Mouse (Mus musculus): ENCODE results near the gene Tgfbr1. TPM values are rescaled to one million over a fixed set of nuclear protein-coding genes. Genes with fewer than 3 reads are reported as not detected.

Gene Tgfbr1
- polyA plus RNA-seq, 1 experiment: 1.7 TPM

DNA sequence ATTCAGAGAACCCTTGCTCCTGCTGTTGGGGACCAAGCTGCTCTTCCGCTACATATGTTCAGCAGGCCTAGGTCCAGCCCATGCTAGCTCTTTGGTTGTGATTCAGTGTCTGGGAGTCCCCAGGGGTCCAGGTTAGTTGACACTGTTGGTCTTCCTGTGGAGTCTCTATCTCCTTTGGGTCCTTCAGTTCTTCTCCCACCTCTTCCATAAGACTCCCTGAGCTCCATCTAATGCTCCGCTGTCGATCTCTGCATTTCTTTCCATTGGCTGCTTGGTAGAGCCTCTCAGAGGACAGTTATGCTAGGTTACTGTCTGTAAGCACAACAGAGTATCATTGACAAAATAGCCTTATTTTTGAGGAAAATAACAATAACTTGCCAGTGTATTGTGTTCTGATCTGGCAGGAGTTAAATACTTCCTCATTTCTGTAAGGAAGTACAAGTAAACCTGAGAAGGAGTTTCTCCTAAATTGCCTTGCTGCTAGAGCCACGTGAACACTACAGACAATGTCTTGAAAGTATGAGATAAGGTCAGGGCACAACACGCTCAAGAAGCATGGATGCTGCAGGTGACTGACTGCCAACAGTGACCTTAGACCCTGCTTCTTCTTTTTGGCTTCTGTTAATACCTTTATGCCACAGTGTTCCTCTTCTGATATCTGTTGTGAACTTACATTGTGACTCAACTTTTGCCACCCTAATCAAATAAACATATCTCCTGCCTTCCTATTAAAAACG is 45.1 kb downstream of the Tgfbr1 start:
- WGBS: 68% methylated on average over 6 of the region's 6 CpGs
- H3K36me3 ChIP-seq (ENCODE audit: control insufficient read depth, insufficient read depth, low read length): peaks cover 19% of the 10 kb centered on the region

DNA sequence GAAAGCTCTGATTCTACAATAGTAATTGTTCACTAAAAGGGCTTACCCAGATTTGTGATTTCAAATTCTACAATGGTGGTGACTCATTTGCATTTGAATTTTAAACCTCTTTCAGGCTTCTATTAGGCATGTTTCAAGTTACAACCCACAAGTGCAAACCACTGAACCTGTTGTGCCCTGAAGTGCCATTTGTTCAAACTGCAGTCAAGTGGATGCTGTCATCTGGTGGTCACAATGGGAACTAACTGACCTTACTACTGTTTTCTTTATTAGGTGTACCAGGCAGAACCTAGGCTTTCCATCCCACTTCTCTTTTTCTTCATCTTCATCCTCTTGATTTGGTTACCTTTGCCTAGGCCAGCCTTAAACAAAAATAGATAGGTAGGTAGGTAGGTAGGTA is 46.8 kb downstream of the Tgfbr1 start:
- Histone ChIP-seq H3K4me3 (ENCODE audit: low read depth, low read length) (no peak overlapping the region), H3K4me1 (ENCODE audit: control insufficient read depth, insufficient read depth, insufficient read length, low read length) (no peaks in the 10 kb centered on the region), H3K27ac (ENCODE audit: insufficient read depth, low read depth, low read length) (no peak overlapping the region), H3K27me3 (ENCODE audit: control insufficient read depth, insufficient read depth, low read length) (no peaks in the 10 kb centered on the region), H3K36me3 (ENCODE audit: control insufficient read depth, insufficient read depth, low read length) (peaks cover 19% of the 10 kb centered on the region)
- TF ChIP-seq POLR2A (IDR thresholded peaks at IDR 0.05; ENCODE audit: low read depth, low read length) (no peak), CTCF (IDR thresholded peaks at IDR 0.05; ENCODE audit: extremely low read depth, insufficient read length, insufficient replicate concordance, low read depth, low read length) (no peak)

More for the DNA sequence above, 45.1 kb downstream of the Tgfbr1 start:
- no peaks in the 10 kb centered on the region for H3K4me1 ChIP-seq (ENCODE audit: control insufficient read depth, insufficient read depth, insufficient read length, low read length)
- H3K27me3 ChIP-seq (ENCODE audit: control insufficient read depth, insufficient read depth, low read length): no peaks in the 10 kb centered on the region
- no peak overlapping the region for H3K27ac ChIP-seq (ENCODE audit: insufficient read depth, low read depth, low read length)
- H3K4me3 ChIP-seq (ENCODE audit: low read depth, low read length): no peak overlapping the region
- TF ChIP-seq POLR2A (IDR thresholded peaks at IDR 0.05; ENCODE audit: low read depth, low read length) (no peak), CTCF (IDR thresholded peaks at IDR 0.05; ENCODE audit: extremely low read depth, insufficient read length, insufficient replicate concordance, low read depth, low read length) (no peak)

GRCm38 (mm10) chr4:47400314-47400713 is 47.3 kb downstream of the Tgfbr1 start:
- Histone ChIP-seq H3K27me3 (ENCODE audit: control insufficient read depth, insufficient read depth, low read length) (no peaks in the 10 kb centered on the region), H3K4me1 (ENCODE audit: control insufficient read depth, insufficient read depth, insufficient read length, low read length) (no peaks in the 10 kb centered on the region), H3K36me3 (ENCODE audit: control insufficient read depth, insufficient read depth, low read length) (peaks cover 19% of the 10 kb centered on the region), H3K4me3 (ENCODE audit: low read depth, low read length) (no peak overlapping the region), H3K27ac (ENCODE audit: insufficient read depth, low read depth, low read length) (no peak overlapping the region)
- no peak for TF ChIP-seq POLR2A (IDR thresholded peaks at IDR 0.05; ENCODE audit: low read depth, low read length)
- no peak for TF ChIP-seq CTCF (IDR thresholded peaks at IDR 0.05; ENCODE audit: extremely low read depth, insufficient read length, insufficient replicate concordance, low read depth, low read length)
- 65% methylated on average over 4 of the region's 4 CpGs for WGBS

DNA sequence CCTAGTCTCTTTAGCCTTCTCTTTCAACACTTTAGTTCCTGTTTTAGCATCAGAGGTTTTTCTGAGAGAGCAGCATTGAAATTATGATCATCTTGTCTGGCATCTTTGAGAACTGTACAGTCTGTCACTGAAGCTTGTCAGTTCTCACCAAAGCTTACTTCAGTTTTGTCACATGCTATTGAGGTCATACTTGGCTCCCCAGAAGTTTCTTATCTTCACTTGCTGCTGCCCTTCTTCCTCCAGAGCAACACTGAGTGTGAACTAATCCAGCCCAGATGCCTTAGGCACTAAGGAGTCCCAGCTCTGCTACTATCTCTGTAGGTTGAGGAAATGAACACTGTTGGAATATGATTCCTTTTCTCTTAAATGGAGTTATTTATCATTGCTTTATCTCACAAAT is 49.2 kb downstream of the Tgfbr1 start:
- no peak overlapping the region for H3K4me3 ChIP-seq (ENCODE audit: low read depth, low read length)
- H3K36me3 ChIP-seq (ENCODE audit: control insufficient read depth, insufficient read depth, low read length): peaks cover 24% of the 10 kb centered on the region
- H3K27ac ChIP-seq (ENCODE audit: insufficient read depth, low read depth, low read length): no peak overlapping the region
- no peaks in the 10 kb centered on the region for H3K4me1 ChIP-seq (ENCODE audit: control insufficient read depth, insufficient read depth, insufficient read length, low read length)
- TF ChIP-seq POLR2A (IDR thresholded peaks at IDR 0.05; ENCODE audit: low read depth, low read length): no peak
- TF ChIP-seq CTCF (IDR thresholded peaks at IDR 0.05; ENCODE audit: extremely low read depth, insufficient read length, insufficient replicate concordance, low read depth, low read length): no peak
- H3K27me3 ChIP-seq (ENCODE audit: control insufficient read depth, insufficient read depth, low read length): no peaks in the 10 kb centered on the region

DNA sequence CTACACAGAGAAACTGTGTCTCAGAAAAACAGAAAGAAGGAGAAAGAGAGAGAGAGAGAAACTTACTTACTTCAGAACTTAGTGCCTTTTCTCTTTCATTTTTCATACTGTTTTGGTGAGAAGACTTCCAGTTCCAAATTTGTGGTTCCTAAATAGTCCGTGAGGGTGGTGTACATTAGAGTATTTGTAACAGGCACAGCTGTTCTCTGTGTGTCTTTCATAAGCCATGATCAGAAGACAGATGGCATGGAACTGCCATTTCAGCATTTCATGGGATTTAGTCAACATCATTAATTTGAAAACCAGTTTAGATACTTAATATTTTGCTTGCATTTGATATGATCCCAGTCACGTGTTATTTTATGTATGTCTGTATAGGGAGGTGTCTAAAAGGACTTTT is 51.5 kb downstream of the Tgfbr1 start:
- peaks cover 24% of the 10 kb centered on the region for H3K36me3 ChIP-seq (ENCODE audit: control insufficient read depth, insufficient read depth, low read length)
- H3K27ac ChIP-seq (ENCODE audit: insufficient read depth, low read depth, low read length): no peak overlapping the region
- TF ChIP-seq CTCF (IDR thresholded peaks at IDR 0.05; ENCODE audit: extremely low read depth, insufficient read length, insufficient replicate concordance, low read depth, low read length) (no peak), POLR2A (IDR thresholded peaks at IDR 0.05; ENCODE audit: low read depth, low read length) (no peak)
- H3K4me1 ChIP-seq (ENCODE audit: control insufficient read depth, insufficient read depth, insufficient read length, low read length): no peaks in the 10 kb centered on the region
- H3K4me3 ChIP-seq (ENCODE audit: low read depth, low read length): no peak overlapping the region
- no peaks in the 10 kb centered on the region for H3K27me3 ChIP-seq (ENCODE audit: control insufficient read depth, insufficient read depth, low read length)
- WGBS: 83% methylated on average over 2 of the region's 2 CpGs

GRCm38 (mm10) chr4:47407161-47407560 is 54.1 kb downstream of the Tgfbr1 start:
- 91% methylated on average over 2 of the region's 2 CpGs for WGBS
- H3K27me3 ChIP-seq (ENCODE audit: control insufficient read depth, insufficient read depth, low read length): no peaks in the 10 kb centered on the region

DNA sequence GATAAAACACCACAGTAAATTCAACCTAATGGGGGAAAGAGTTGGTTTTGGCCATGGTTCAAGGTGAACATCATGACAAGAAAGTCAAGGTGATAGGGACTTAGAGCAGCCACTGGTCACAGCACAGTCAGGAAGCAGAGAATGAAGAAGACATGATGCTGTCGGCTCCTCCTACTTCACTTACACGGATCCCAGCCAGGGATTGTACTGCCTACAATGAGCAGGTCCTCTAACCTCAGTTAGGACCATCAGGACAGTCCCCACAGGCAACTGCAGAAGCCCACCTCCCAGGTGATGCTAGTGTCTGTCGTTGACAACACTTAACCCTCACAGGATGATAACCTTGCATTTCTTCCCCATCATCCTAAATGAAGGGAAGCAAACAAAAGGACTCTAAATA is 64.8 kb downstream of the Tgfbr1 start:
- peaks cover 3% of the 10 kb centered on the region for H3K36me3 ChIP-seq (ENCODE audit: control insufficient read depth, insufficient read depth, low read length)
- no peak overlapping the region for H3K27ac ChIP-seq (ENCODE audit: insufficient read depth, low read depth, low read length)
- H3K27me3 ChIP-seq (ENCODE audit: control insufficient read depth, insufficient read depth, low read length): no peaks in the 10 kb centered on the region
- H3K4me1 ChIP-seq (ENCODE audit: control insufficient read depth, insufficient read depth, insufficient read length, low read length): no peaks in the 10 kb centered on the region
- 51% methylated on average over 3 of the region's 3 CpGs for WGBS
- no peak overlapping the region for H3K4me3 ChIP-seq (ENCODE audit: low read depth, low read length)
- TF ChIP-seq CTCF (IDR thresholded peaks at IDR 0.05; ENCODE audit: extremely low read depth, insufficient read length, insufficient replicate concordance, low read depth, low read length): no peak
- TF ChIP-seq POLR2A (IDR thresholded peaks at IDR 0.05; ENCODE audit: low read depth, low read length): no peak

More at GRCm38 (mm10) chr4:47407161-47407560, 54.1 kb downstream of the Tgfbr1 start:
- H3K36me3 ChIP-seq (ENCODE audit: control insufficient read depth, insufficient read depth, low read length): peaks cover 25% of the 10 kb centered on the region
- no peak for TF ChIP-seq POLR2A (IDR thresholded peaks at IDR 0.05; ENCODE audit: low read depth, low read length)
- TF ChIP-seq CTCF (IDR thresholded peaks at IDR 0.05; ENCODE audit: extremely low read depth, insufficient read length, insufficient replicate concordance, low read depth, low read length): no peak
- H3K4me1 ChIP-seq (ENCODE audit: control insufficient read depth, insufficient read depth, insufficient read length, low read length): no peaks in the 10 kb centered on the region
- no peak overlapping the region for H3K4me3 ChIP-seq (ENCODE audit: low read depth, low read length)
- no peak overlapping the region for H3K27ac ChIP-seq (ENCODE audit: insufficient read depth, low read depth, low read length)

All from small intestine, adult 2 months (tissue).